Mouse (Mus musculus) heart, adult 8-10 months (tissue): ENCODE data around the gene Ephb4. TPM values are rescaled to one million over a fixed set of nuclear protein-coding genes. Genes with fewer than 3 reads are reported as not detected.

Experiments
- DNase-seq: peaks from one replicate; pipeline ENCODE4 v3.0.0; 2022; ENCODE audit warnings: low spot score
- total RNA-seq, 4 experiments: library from RNA; stranded (reverse); gene quantifications; 2 replicates each; pipeline ENCODE4 v1.2.4; 2022

The Ephb4 gene
- total RNA-seq = 10 to 100 TPM; 43.7 to 47.3 (median 46.3) TPM

- peak; percentile 94 for DNase-seq
These were observed at the start of gene Ephb4 for GRCm38 (mm10) chr5:137349384-137350204. Gene Ephb4 (plus strand): TSS chr5:137350109.

GRCm38 (mm10) chr5:137301253-137301652 lies 48.7 kb upstream of the Ephb4 start:
- no peak for DNase-seq

- no peak for DNase-seq
These were observed 46.3 kb upstream of the Ephb4 start for GRCm38 (mm10) chr5:137303609-137304008.

GRCm38 (mm10) chr5:137304165-137304564 lies 45.7 kb upstream of the Ephb4 start:
- no peak for DNase-seq

DNA sequence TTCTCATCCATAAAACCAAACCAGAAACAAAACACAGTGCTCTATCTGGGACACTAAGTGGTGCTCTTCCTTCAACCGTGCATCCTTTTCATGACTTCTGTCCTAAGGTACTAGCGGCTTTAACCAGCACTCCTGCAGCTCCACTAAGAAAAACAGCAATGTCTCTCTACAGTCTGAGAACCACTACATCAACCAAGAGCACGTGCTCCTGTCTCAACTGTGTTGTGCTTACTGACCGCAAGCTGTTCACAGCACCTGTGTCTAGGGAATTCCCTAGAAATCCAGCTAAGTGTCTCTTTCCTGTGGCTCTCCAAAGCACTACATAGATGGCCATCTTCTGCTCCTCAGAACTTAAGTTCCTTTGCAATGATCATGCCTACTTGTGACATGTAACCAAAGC lies 45.1 kb upstream of the Ephb4 start:
- DNase-seq = no peak

- no peak for DNase-seq
These were observed 44.1 kb upstream of the Ephb4 start for GRCm38 (mm10) chr5:137305822-137306221.

GRCm38 (mm10) chr5:137306439-137307005 lies 43.4 kb upstream of the Ephb4 start:
- DNase-seq = no peak

- peak; percentile 93 for DNase-seq
These were observed 42.6 kb upstream of the Ephb4 start, which contains the start of gene Srrt for GRCm38 (mm10) chr5:137307071-137307912. Gene Srrt (minus strand): TSS chr5:137307674.

DNA sequence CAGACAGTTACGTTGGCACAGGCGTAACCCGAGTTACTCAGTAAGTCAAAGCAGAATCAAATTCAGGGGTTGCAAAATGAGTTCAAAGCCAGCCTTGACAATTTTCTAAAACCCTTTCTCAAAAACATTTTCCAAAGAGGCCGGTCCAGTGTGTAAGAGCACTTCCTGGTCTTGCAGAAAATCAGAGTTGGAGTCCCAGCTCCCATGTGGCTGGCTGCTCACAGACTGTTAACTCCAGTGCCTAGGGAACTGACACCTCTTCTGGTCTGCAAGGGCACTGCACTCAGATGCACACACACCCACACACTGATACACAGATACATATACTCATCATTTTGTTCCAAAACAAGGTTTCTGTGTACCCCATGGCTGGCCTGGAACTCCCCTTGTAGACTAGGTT lies 41.6 kb upstream of the Ephb4 start:
- no peak for DNase-seq

- no peak for DNase-seq
These were observed 36.3 kb upstream of the Ephb4 start for GRCm38 (mm10) chr5:137313466-137314192.

GRCm38 (mm10) chr5:137314193-137315083 lies 35.5 kb upstream of the Ephb4 start, which contains the start of gene Trip6:
Gene Trip6 (minus strand): TSS chr5:137314404.
- DNase-seq = peak; percentile 90

GRCm38 (mm10) chr5:137315084-137315903 lies 34.6 kb upstream of the Ephb4 start:
- no peak for DNase-seq

DNA sequence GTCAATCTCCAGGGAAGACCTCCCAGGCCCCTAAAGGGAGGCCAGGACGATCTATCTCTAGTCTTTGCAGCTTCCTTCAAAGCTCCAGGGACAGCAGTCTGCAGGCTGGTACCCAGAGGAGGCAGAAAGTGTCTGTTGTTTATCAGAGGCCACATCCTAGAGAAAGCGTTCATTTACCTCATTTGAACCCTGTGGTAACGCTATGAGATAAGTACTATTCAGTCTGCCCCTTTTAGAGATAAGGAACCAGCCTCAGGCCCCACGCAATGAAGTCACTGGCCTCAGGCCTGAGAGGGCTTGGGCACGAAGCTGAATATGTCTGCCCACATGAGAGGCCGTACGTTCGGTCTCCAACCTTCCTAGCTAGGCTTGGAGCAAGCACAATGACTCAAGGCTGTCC lies 32.5 kb upstream of the Ephb4 start:
- no peak for DNase-seq

GRCm38 (mm10) chr5:137318570-137318969 lies 31.3 kb upstream of the Ephb4 start:
- no peak for DNase-seq

DNA sequence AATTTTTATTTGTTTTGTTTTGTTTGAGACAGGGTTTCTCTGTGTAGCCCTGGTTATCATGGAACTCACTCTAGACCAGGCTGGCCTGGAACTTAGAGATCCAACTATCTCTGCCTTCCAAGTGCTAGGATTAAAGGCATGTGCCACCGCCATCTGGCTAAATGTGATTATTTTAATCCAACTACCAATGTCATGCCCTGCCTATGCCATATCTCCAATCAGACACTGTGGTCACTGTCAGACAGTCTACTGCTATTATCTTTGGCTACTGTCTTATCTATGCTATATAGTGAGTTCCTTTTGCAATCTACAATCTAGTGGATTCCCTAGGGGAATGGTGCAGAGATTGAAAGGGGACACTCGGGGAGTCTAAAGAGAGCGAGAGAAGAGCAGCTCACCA lies 28.9 kb upstream of the Ephb4 start:
- DNase-seq = no peak

GRCm38 (mm10) chr5:137330910-137331309 lies 19.0 kb upstream of the Ephb4 start:
- DNase-seq = no peak

DNA sequence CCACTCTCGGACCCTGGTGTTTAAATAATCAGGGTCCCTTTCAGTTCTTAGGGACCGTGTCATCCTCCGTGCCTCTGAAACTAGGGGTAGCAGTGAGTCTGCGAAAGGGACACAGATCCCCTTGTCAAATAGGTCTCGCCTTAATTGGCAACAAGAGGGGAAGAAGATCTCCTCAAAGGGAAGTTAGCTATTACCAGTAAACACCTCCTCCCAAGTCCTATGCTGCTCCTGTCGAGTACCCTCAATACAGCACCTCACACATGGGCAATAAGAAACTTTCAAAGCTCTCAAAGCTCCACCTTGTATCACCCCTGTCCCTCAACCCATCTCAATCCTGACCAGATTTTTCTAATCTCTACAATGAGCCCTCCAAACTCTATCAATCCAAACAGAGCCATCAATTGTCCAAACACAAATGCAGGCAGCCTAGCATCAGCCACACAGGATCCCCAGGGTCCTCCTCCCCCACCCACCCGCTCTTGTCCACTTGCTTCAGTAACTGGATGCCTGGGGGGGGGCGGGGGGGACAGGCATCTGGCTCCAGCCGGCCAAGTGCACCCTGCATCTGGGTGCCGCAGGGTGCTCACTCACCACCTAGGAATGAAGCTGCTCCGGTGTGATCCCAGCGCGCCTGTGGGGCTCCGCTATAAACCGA lies 16.9 kb upstream of the Ephb4 start:
- DNase-seq = no peak

DNA sequence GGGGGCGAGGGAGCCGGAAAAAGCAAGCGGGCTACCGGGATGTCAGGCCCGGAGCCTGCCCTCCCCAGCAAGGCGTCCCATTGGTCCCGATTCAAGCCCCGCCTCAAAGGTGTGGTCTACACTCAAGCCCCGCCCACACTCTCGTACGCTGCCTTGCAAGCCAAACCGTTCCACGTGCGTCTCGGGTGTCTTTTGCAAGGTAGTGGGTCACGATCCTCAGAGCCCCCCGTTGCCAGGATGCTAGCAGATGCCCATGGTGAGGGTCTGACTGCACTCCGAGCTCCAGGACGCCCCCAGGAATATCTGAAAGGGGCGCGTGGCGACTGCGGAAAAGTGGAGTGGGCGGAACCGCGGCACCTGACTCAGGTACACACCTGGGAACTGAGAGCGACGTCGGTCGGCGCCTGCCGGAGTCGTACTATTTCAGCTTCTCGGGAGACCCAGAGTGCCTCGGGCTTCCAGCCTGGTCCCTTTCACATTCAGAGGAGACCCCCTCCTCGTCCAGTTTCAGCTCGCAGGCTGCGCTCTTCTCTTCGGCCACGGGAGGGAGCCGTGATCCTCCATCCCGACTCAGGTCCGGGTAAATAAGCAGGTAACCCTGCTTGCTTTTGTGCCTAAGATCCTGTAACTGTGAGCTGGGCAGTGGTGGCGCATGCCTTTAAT lies 16.3 kb upstream of the Ephb4 start, which contains the start of gene Slc12a9:
Gene Slc12a9, minus strand, starts transcription at position 86 of the 663 bp plus-strand sequence.
- peak; percentile 91 for DNase-seq
